Mouse (Mus musculus): ENCODE measurements around the gene Nfkb1. TPM values are rescaled to one million over a fixed set of nuclear protein-coding genes. Genes with fewer than 3 reads are reported as not detected.

Gene Nfkb1
- total RNA-seq, 2 experiments from 2014 or later: 23.0 to 27.9 TPM

- DNase-seq (ENCODE audit: low spot score in 2 of 2): no peak
- no peak overlapping the region for H3K4me3 ChIP-seq
- TF ChIP-seq CTCF (conservative IDR thresholded peaks at IDR 0.05): no peak
- H3K27ac ChIP-seq: no peak overlapping the region
These were observed 110.7 kb downstream of the Nfkb1 start for GRCm38 (mm10) chr3:135580439-135581275.

DNA sequence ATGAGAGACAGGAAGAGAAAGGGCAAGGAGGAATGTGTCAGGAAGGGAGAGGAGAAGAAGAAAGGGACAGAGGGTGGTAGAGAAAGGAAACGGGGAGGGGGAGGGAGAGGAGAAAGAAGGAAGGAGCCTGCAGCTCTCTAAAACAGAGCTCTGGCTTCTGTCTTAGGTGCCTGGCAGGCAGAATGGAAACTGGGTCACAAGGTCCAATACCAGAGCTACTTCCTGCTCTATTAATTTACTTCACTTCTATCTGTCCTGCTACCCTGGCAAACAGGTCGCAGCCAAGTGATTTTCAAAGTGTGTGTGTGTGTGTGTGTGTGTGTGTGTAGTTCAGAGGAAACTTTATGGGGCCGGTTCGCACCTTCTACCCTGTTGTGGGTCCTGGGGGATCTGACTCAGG is 112.2 kb downstream of the Nfkb1 start:
- no peak overlapping the region for H3K4me3 ChIP-seq
- no peak for DNase-seq (ENCODE audit: low spot score in 2 of 2)
- no peak for TF ChIP-seq CTCF (conservative IDR thresholded peaks at IDR 0.05)
- no peak overlapping the region for H3K27ac ChIP-seq

GRCm38 (mm10) chr3:135578588-135579140 is 112.7 kb downstream of the Nfkb1 start:
- Histone ChIP-seq H3K27ac (no peak overlapping the region), H3K4me3 (no peak overlapping the region)
- DNase-seq (ENCODE audit: low spot score in 2 of 2): no peak
- no peak for TF ChIP-seq CTCF (conservative IDR thresholded peaks at IDR 0.05)

- TF ChIP-seq CTCF (conservative IDR thresholded peaks at IDR 0.05): no peak
- Histone ChIP-seq H3K27ac (no peak overlapping the region), H3K4me3 (no peak overlapping the region)
- no peak for DNase-seq (ENCODE audit: low spot score in 2 of 2)
These were observed 116.2 kb downstream of the Nfkb1 start for GRCm38 (mm10) chr3:135575126-135575525.

- TF ChIP-seq CTCF (conservative IDR thresholded peaks at IDR 0.05): no peak
- DNase-seq (ENCODE audit: low spot score in 2 of 2): no peak
- H3K27ac ChIP-seq: no peak overlapping the region
- no peak overlapping the region for H3K4me3 ChIP-seq
These were observed 118.3 kb downstream of the Nfkb1 start for GRCm38 (mm10) chr3:135573051-135573450.

GRCm38 (mm10) chr3:135571540-135571939 is 119.8 kb downstream of the Nfkb1 start:
- Histone ChIP-seq H3K4me3 (no peak overlapping the region), H3K27ac (no peak overlapping the region)
- DNase-seq (ENCODE audit: low spot score in 2 of 2): no peak
- TF ChIP-seq CTCF (conservative IDR thresholded peaks at IDR 0.05): no peak

DNA sequence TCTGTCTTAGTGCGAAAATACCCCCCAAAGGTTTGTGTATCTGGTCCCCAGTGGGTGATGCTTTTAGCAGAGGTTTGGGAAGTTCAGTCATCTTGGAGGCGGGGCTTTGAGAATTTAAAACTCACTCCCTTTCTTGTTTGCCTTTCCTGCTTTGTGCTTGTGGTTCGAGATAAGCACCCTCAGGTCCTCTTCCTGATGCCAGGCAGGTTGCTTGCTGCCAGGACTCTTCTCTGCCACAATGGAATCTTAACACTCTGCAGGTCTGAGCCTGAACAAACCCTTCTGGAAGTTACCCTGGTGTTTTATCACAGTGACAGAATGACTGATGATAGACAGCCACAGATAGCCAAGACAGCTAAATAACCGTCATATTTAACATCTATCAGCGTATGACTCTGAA is 122.7 kb downstream of the Nfkb1 start:
- TF ChIP-seq CTCF (conservative IDR thresholded peaks at IDR 0.05): no peak
- no peak overlapping the region for H3K4me3 ChIP-seq
- DNase-seq (ENCODE audit: low spot score in 2 of 2): no peak

DNA sequence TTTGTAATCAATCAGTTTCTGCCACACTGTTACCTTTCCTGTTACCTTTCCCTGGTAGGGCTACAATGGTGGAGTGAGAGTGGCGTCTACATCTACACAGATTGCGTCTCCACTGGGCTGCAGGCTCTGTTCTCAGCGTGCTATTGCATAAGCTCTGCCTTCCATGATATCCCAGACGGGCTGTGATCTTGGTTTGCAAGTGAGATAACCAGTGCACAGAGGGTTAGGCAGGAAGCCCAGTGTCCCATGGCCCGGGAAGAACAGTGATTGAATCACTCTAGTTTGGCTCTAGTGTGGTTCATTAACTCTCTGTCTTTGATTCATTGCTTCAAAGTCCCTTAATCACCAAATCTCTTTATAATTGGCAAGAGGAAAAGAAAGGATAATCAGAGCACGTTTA is 123.5 kb downstream of the Nfkb1 start:
- H3K4me3 ChIP-seq: no peak overlapping the region
- no peak for DNase-seq (ENCODE audit: low spot score in 2 of 2)
- no peak overlapping the region for H3K27ac ChIP-seq
- no peak for TF ChIP-seq CTCF (conservative IDR thresholded peaks at IDR 0.05)

More for the DNA sequence above, 122.7 kb downstream of the Nfkb1 start:
- no peak overlapping the region for H3K27ac ChIP-seq

DNA sequence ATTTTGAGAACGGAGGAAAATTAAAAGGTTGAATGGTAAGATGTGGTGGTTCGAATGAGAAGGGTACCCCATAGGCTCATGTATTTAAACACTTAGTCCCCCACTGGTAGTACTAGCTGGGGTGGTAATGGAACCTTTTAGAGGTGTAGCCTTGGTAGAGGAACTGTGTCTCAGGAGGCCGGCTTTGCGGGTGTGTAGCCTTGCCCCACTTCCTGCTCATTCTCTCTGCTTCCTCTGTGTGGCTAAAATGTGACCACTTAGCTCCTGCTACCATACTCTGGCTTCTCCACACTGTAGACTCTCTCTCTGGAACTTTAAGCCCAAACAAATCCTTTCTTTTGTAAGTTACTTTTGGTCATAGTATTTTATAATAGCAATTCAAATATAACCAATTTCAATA is 126.0 kb downstream of the Nfkb1 start:
- DNase-seq (ENCODE audit: low spot score in 2 of 2): no peak
- Histone ChIP-seq H3K27ac (no peak overlapping the region), H3K4me3 (no peak overlapping the region)
- no peak for TF ChIP-seq CTCF (conservative IDR thresholded peaks at IDR 0.05)

GRCm38 (mm10) chr3:135564706-135565105 is 126.6 kb downstream of the Nfkb1 start:
- DNase-seq (ENCODE audit: low spot score in 2 of 2): no peak
- no peak for TF ChIP-seq CTCF (conservative IDR thresholded peaks at IDR 0.05)

DNA sequence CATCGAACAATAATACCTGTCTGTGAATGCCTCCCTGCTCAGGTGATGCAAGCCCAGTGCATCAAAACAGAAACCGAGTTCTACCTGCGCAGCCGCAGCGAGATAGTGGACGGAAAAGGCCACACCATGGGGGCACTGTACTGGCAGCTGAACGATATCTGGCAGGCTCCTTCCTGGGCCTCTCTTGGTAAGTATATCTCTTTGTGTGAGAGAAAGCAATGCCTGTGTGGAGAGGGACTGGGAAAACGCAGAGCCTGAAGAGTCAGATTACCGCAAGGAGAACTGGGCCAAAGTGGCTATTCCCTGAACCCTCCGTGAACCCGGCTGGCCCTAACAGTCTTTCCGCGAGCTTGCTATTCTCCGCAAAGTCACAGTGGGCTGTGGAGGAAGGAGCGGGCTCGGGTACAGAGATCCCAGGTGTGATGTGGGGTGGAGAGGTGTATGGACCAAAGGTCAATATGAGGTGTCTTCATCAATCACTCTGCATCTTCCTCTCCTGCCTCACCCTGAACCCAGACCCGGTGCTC is 128.1 kb downstream of the Nfkb1 start:
- TF ChIP-seq CTCF (conservative IDR thresholded peaks at IDR 0.05): no peak
- Histone ChIP-seq H3K27ac (no peak overlapping the region), H3K4me3 (no peak overlapping the region)
- DNase-seq (ENCODE audit: low spot score in 2 of 2): no peak

More at GRCm38 (mm10) chr3:135564706-135565105, 126.6 kb downstream of the Nfkb1 start:
- H3K27ac ChIP-seq: no peak overlapping the region
- H3K4me3 ChIP-seq: no peak overlapping the region

DNA sequence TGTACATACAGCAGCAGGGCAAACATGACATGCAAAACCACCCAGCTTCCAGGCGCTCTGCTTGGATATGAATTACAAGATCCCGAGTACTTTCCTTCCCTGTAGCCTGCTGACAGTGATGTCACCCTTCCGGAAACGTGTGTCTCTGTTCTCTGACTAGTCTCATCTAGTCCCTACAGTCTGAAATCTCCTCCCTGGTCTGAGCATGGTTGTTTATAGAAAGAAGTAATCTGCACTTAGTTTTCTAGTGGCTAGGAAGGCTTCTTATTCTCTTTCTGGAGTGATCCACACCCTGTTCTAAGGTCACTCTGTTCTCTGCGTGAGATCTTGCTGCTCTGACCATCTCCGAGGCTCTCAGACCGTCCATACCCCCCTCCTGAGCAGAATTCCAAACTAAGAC is 129.3 kb downstream of the Nfkb1 start:
- TF ChIP-seq CTCF (conservative IDR thresholded peaks at IDR 0.05): no peak
- DNase-seq (ENCODE audit: low spot score in 2 of 2): no peak

DNA sequence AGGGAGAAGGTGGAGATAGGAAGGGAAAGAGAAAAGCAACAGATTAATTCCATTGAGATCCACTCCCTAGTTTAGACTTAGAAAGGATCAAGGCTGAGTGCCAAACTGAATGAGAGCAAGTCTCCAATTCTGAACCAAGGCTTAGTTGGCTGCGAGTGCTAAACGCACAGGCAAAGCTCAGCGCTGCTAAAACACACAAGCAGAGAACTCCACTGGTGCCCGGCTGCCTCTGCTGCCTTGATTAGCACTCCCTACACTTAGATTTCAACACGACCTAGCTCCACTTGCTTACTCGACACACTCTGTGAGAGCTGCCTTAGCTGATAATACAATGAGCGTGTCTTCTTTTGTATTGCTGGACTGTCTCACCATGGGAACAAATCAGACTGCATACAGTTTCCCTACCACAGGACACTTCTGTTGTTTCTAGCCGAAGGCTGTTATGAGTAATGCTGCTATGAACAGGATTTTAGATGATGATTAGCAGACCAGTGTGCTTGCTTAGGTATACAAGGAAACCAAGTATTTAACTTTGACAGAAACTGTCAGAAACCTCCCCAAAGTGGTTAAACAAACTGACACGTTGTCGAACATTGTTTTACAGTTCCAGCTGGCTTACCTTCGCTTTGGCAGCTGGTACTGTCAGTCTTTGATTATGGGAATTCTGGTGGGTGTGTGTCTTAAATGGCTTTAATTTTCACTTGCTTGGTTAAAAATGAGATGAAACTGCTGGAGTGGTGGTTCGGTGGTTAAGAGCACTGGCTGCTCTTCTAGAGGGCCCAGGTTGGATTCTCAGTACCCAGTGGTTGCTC is 134.3 kb downstream of the Nfkb1 start:
- DNase-seq (ENCODE audit: low spot score in 2 of 2): peak; percentile 15 to 26
- peak overlapping the region; percentile 54; the same call in 1 of the 2 replicates for H3K27ac ChIP-seq
- TF ChIP-seq CTCF (conservative IDR thresholded peaks at IDR 0.05): no peak

More for the DNA sequence above, 129.3 kb downstream of the Nfkb1 start:
- H3K27ac ChIP-seq: no peak overlapping the region
- H3K4me3 ChIP-seq: no peak overlapping the region

More for the DNA sequence above, 134.3 kb downstream of the Nfkb1 start:
- H3K4me3 ChIP-seq: no peak overlapping the region
